In the genomic region with DNA sequence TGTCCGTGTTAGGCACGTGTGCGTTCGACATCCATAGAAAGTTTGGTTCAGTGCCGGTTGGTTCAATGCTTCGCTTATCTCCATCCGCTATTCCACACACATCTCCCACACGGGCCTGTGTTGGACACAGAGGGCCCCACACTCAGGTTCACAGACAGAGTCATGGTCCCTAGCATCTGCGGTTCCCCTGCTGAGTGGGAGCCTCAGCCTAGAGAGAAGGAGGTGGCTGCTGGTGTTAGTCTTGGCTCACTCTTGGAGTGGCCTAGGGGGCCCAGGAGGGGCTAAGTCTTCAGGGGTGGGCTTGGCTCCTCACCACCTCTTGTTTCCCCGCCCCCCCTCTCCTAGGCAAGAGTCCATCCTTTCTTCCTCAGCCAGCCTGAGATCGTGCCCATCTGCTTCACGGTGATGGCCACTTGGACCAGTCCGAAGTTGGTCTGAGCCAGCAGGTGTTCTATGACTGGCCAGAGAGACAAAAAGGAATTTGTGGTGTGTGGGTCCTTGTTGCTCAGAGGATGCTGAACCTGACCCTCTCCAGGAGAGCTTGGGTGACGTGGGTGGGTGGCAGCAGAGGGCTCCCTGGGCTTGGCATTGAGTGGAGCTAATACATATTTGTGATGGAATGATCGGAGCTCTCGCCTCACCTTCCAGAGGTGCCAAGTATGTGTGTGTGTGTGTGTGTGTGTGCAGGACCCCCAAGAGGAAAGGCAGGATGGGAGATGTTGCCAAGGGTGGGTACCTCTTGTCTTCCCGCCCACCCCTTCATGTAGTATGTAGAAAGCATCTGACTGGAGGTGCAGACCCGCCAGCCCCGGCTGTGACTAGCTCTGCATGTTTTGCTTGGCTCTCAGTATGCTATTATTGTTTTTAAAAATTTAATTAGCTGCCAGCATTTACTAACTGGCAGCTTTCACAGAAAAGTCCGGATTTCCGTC, we compare ENCODE assay signal across 9 mouse cellular contexts. TPM values are rescaled to one million over a fixed set of nuclear protein-coding genes. Genes with fewer than 3 reads are reported as not detected.
A peak's percentile ranks its signal among the peaks of the same experiment; 100 is the strongest.
DNase-seq lines count a peak whose midpoint lies in the region; ATAC-seq lines count a peak whose summit lies in the region.
"Had no signal": no experiment of that assay in that cellular context is flagged by ENCODE, and none has a peak within 500 bp of the region (broad histone marks: within the 10 kb centered on the region; RNA-seq: fewer than 3 reads in every experiment).

No protein-coding gene starts in this region.

- H3K27me3 ChIP-seq in kidney, embryonic 15.5 days: peaks cover 16% of the 10 kb centered on the region
- peaks cover 29% of the 10 kb centered on the region for H3K27me3 ChIP-seq in embryonic facial prominence, embryonic 10.5 days (replicated peaks; ENCODE audit: low read depth, poor library complexity, severe bottlenecking)
- peaks cover 7% of the 10 kb centered on the region; the same call in 1 of the 2 replicates for H3K27me3 ChIP-seq in hindbrain, embryonic 14.5 days (ENCODE audit: control insufficient read depth, insufficient read depth, low read length)
- H3K27me3 ChIP-seq in midbrain, embryonic 15.5 days (replicated peaks): peaks cover 4% of the 10 kb centered on the region; the same call in 1 of the 2 replicates

- no peak overlapping the region for H3K27ac ChIP-seq in kidney, embryonic 15.5 days
- H3K27ac ChIP-seq in embryonic facial prominence, embryonic 10.5 days (replicated peaks): peak overlapping the region; percentile 86
- H3K27ac ChIP-seq in hindbrain, embryonic 14.5 days: no peak overlapping the region
- no peak overlapping the region for H3K27ac ChIP-seq in midbrain, embryonic 15.5 days

- ATAC-seq in kidney, embryonic 15.5 days (replicated peaks; ENCODE audit: low FRiP score): 0 out of 2 replicates have a peak, but pooled peaks have one; percentile 7
- no peak; the same call in 1 of the 2 replicates for ATAC-seq in hindbrain, embryonic 14.5 days (ENCODE audit: low FRiP score)
- 0 out of 2 replicates have a peak, but pooled peaks have one; percentile 35 for ATAC-seq in midbrain, embryonic 15.5 days (replicated peaks)
- ATAC-seq in CD4-positive, CD25-positive, alpha-beta regulatory T cell, adult 4 months: no peak

- WGBS in kidney, embryonic 15.5 days: 55% methylated on average over 21 of the region's 21 CpGs
- WGBS in embryonic facial prominence, embryonic 10.5 days: 66% methylated on average over 21 of the region's 21 CpGs
- 63% methylated on average over 21 of the region's 21 CpGs for WGBS in hindbrain, embryonic 14.5 days
- 59% methylated on average over 21 of the region's 21 CpGs for WGBS in midbrain, embryonic 15.5 days

- peaks cover 32% of the 10 kb centered on the region for H3K4me1 ChIP-seq in kidney, embryonic 15.5 days
- H3K4me1 ChIP-seq in embryonic facial prominence, embryonic 10.5 days: peaks cover 73% of the 10 kb centered on the region
- peaks cover 8% of the 10 kb centered on the region; the same call in 1 of the 2 replicates for H3K4me1 ChIP-seq in hindbrain, embryonic 14.5 days (replicated peaks; ENCODE audit: control insufficient read depth, insufficient read depth, low read length)
- H3K4me1 ChIP-seq in midbrain, embryonic 15.5 days: peaks cover 12% of the 10 kb centered on the region; the same call in 1 of the 2 replicates

- H3K9me3 ChIP-seq in kidney, embryonic 15.5 days (replicated peaks): no peaks in the 10 kb centered on the region
- no peaks in the 10 kb centered on the region for H3K9me3 ChIP-seq in embryonic facial prominence, embryonic 10.5 days
- no peaks in the 10 kb centered on the region for H3K9me3 ChIP-seq in hindbrain, embryonic 14.5 days (ENCODE audit: control insufficient read depth, low read length)
- no peaks in the 10 kb centered on the region for H3K9me3 ChIP-seq in midbrain, embryonic 15.5 days
- H3K9me3 ChIP-seq: G1E had no signal

- H3K9ac ChIP-seq in kidney, embryonic 15.5 days: no peak overlapping the region
- H3K9ac ChIP-seq in hindbrain, embryonic 14.5 days: peak overlapping the region; percentile 40; the same call in 1 of the 2 replicates
- H3K9ac ChIP-seq in midbrain, embryonic 15.5 days: no peak overlapping the region

- H3K4me3 ChIP-seq in kidney, embryonic 15.5 days (replicated peaks): peak overlapping the region; percentile 38
- H3K4me3 ChIP-seq in embryonic facial prominence, embryonic 10.5 days: peak overlapping the region; percentile 64
- H3K4me3 ChIP-seq in hindbrain, embryonic 14.5 days (replicated peaks; ENCODE audit: low read length): peak overlapping the region; percentile 24
- H3K4me3 ChIP-seq in midbrain, embryonic 15.5 days: no peak overlapping the region

- H3K4me2 ChIP-seq in kidney, embryonic 15.5 days: peak overlapping the region; percentile 65
- peak overlapping the region; percentile 48 for H3K4me2 ChIP-seq in hindbrain, embryonic 14.5 days (replicated peaks)
- peak overlapping the region; percentile 53 for H3K4me2 ChIP-seq in midbrain, embryonic 15.5 days

- no peaks in the 10 kb centered on the region for H3K36me3 ChIP-seq in kidney, embryonic 15.5 days
- no peaks in the 10 kb centered on the region for H3K36me3 ChIP-seq in embryonic facial prominence, embryonic 10.5 days (replicated peaks)
- no peaks in the 10 kb centered on the region for H3K36me3 ChIP-seq in hindbrain, embryonic 14.5 days (replicated peaks; ENCODE audit: control insufficient read depth, insufficient read depth)
- no peaks in the 10 kb centered on the region for H3K36me3 ChIP-seq in midbrain, embryonic 15.5 days (replicated peaks)
- H3K36me3 ChIP-seq: G1E had no signal

- DNase-seq in kidney, postnatal 10 days: no peak
- DNase-seq in embryonic facial prominence, embryonic 10.5 days (ENCODE audit: low spot score): no peak
- DNase-seq in hindbrain, embryonic 14.5 days (ENCODE audit: low spot score): no peak
- no peak for DNase-seq in c-Kit-positive CD71-positive TER-119-positive erythroid progenitor cells, embryonic 14.5 days (ENCODE audit: low spot score)
- DNase-seq in layer of hippocampus, postnatal 36 days: no peak

RNA-seq across cellular contexts. Expression of a gene that starts 1.3 kb away (rescaled TPM):
- polyA plus RNA-seq in kidney, embryonic 15.5 days (2015; fragmentation: Nextera tagmentation; extraction: Ambion mirVana): 38.9 and 56.4 TPM in 2 replicates
- 56.6 and 69.0 TPM in 2 replicates for polyA plus RNA-seq in embryonic facial prominence, embryonic 10.5 days (2016; fragmentation: Nextera tagmentation; extraction: Ambion mirVana)
- 26.2 and 27.2 TPM in 2 replicates for polyA plus RNA-seq in hindbrain, embryonic 14.5 days (2014; fragmentation: Nextera tagmentation; extraction: Ambion mirVana)
- polyA plus RNA-seq in midbrain, embryonic 15.5 days (2015; fragmentation: Nextera tagmentation; extraction: Ambion mirVana): 15.1 and 16.7 TPM in 2 replicates
- polyA plus RNA-seq in CD4-positive, CD25-positive, alpha-beta regulatory T cell, adult 4 months (2017; shearing (Covaris generic)): under 1 TPM; 0.86 to 0.90 TPM
- total RNA-seq in layer of hippocampus, postnatal 36 days (2021): 10 to 100 TPM in 1 of 2 experiments, 1 to 10 TPM in 1; 9.3 to 10.3 TPM
- polyA plus RNA-seq: G1E had no signal

RNA-seq across cellular contexts. Expression of a gene that starts 57.1 kb away (rescaled TPM):
- 13.2 and 14.3 TPM in 2 replicates for polyA plus RNA-seq in kidney, embryonic 15.5 days (2015; fragmentation: Nextera tagmentation; extraction: Ambion mirVana)
- 8.6 and 9.8 TPM in 2 replicates for polyA plus RNA-seq in embryonic facial prominence, embryonic 10.5 days (2016; fragmentation: Nextera tagmentation; extraction: Ambion mirVana)
- 42.7 and 50.1 TPM in 2 replicates for polyA plus RNA-seq in hindbrain, embryonic 14.5 days (2014; fragmentation: Nextera tagmentation; extraction: Ambion mirVana)
- polyA plus RNA-seq in midbrain, embryonic 15.5 days (2015; fragmentation: Nextera tagmentation; extraction: Ambion mirVana): 46.5 and 49.4 TPM in 2 replicates
- polyA plus RNA-seq in CD4-positive, CD25-positive, alpha-beta regulatory T cell, adult 4 months (2017; shearing (Covaris generic)): 1 to 10 TPM; 1.5 to 2.0 TPM
- total RNA-seq in layer of hippocampus, postnatal 36 days (2021): 100 to 1,000 TPM; 143 to 159 TPM

Comparison
In these comparisons a context has a peak if more than half of its experiments do, and no peak if none do; other contexts are left out.
1. ATAC-seq: peak in kidney, embryonic 15.5 days (single experiment) and midbrain, embryonic 15.5 days (single experiment); none in hindbrain, embryonic 14.5 days (single experiment) and CD4-positive, CD25-positive, alpha-beta regulatory T cell, adult 4 months (single experiment).
2. Peak in every context shown above with its lines, with median percentiles within 50 percentile points of each other: H3K4me2 ChIP-seq.